Mouse (Mus musculus) heart, embryonic 13.5 days (tissue): ENCODE data around the gene Anapc1. TPM values are rescaled to one million over a fixed set of nuclear protein-coding genes. Genes with fewer than 3 reads are reported as not detected.

ENCODE experiments used
- ATAC-seq: fragments of 200-750 bp; cut with Nextera tagmentation; 2 replicates; pipeline ENCODE4 v1.8.0; 2017; ENCODE audit warnings: moderate TSS enrichment; ENCODE audit not compliant: insufficient number of reproducible peaks, low FRiP score, low TSS enrichment; ENCODE audit errors: extremely low read depth
- H3K27ac ChIP-seq: fragments of 300-500 bp; sonication (generic); replicated peaks from 2 replicates; pipeline ENCODE4 v1.5.1; 2015; ENCODE audit warnings: moderate library complexity, mild to moderate bottlenecking, inconsistent platforms
- H3K27me3 ChIP-seq: fragments of 300-500 bp; sonication (generic); replicated peaks from 2 replicates; pipeline ENCODE4 v1.6.1; 2015; ENCODE audit warnings: mild to moderate bottlenecking, inconsistent platforms
- H3K36me3 ChIP-seq: fragments of 300-500 bp; sonication (generic); 2 replicates; pipeline ENCODE4 v1.6.1; 2015; ENCODE audit warnings: mild to moderate bottlenecking, inconsistent platforms
- H3K4me1 ChIP-seq: fragments of 300-500 bp; sonication (generic); 2 replicates; pipeline ENCODE4 v1.6.1; 2015; ENCODE audit warnings: inconsistent platforms
- H3K4me2 ChIP-seq: fragments of 300-500 bp; sonication (generic); 2 replicates; pipeline ENCODE4 v1.6.1; 2015; ENCODE audit warnings: inconsistent platforms, mild to moderate bottlenecking, moderate library complexity
- H3K4me3 ChIP-seq: fragments of 300-500 bp; sonication (generic); 2 replicates; pipeline ENCODE4 v1.5.1; 2015; ENCODE audit warnings: moderate library complexity, mild to moderate bottlenecking, inconsistent platforms
- H3K9ac ChIP-seq: fragments of 300-500 bp; sonication (generic); 2 replicates; pipeline ENCODE4 v1.6.1; 2015; ENCODE audit warnings: inconsistent platforms, mild to moderate bottlenecking, moderate library complexity
- H3K9me3 ChIP-seq: fragments of 300-500 bp; sonication (generic); 2 replicates; pipeline ENCODE4 v1.6.1; 2016; ENCODE audit warnings: inconsistent platforms
- WGBS: fragments of 180-500 bp; shearing (Covaris S2); methylation state at CpG from one replicate; pipeline ENCODE4 v1.1.7; 2015; ENCODE audit warnings: mixed read lengths; 5-methylcytosine and 5-hydroxymethylcytosine counted together
- polyA plus RNA-seq: library from polyadenylated mRNA; unstranded; fragments of >200 nt; fragmentation: Nextera tagmentation; extraction: Ambion mirVana; gene quantifications from 2 replicates; pipeline ENCODE4 v1.2.1, GENCODE M21; 2015

Gene Anapc1
- polyA plus RNA-seq, 1 experiment from 2014 or later = 42.9 TPM

GRCm38 (mm10) chr2:128566304-128567147 lies 120.7 kb downstream of the Anapc1 start:
- 66% methylated on average over 10 of the region's 10 CpGs for WGBS
- no peaks in the 10 kb centered on the region for H3K36me3 ChIP-seq
- H3K27me3 ChIP-seq = no peaks in the 10 kb centered on the region
- peaks cover 13% of the 10 kb centered on the region for H3K4me1 ChIP-seq
- 0 out of 2 replicates have a peak, but pooled peaks cover 8% of the 10 kb centered on the region for H3K9me3 ChIP-seq
- no peak overlapping the region for H3K4me3 ChIP-seq
- H3K4me2 ChIP-seq = no peak overlapping the region
- H3K9ac ChIP-seq = no peak overlapping the region
- no peak overlapping the region for H3K27ac ChIP-seq
- ATAC-seq = no peak

GRCm38 (mm10) chr2:128565904-128566303 lies 121.3 kb downstream of the Anapc1 start:
- H3K9me3 ChIP-seq = 0 out of 2 replicates have a peak, but pooled peaks cover 8% of the 10 kb centered on the region
- H3K4me3 ChIP-seq = no peak overlapping the region
- peaks cover 13% of the 10 kb centered on the region for H3K4me1 ChIP-seq
- H3K27me3 ChIP-seq = no peaks in the 10 kb centered on the region
- no peak for ATAC-seq
- 58% methylated on average over 8 of the region's 8 CpGs for WGBS
- H3K9ac ChIP-seq = no peak overlapping the region
- H3K27ac ChIP-seq = no peak overlapping the region
- no peak overlapping the region for H3K4me2 ChIP-seq
- H3K36me3 ChIP-seq = no peaks in the 10 kb centered on the region

- no peak overlapping the region for H3K27ac ChIP-seq
- 0 out of 2 replicates have a peak, but pooled peaks cover 8% of the 10 kb centered on the region for H3K9me3 ChIP-seq
- no peak overlapping the region for H3K4me2 ChIP-seq
- no peak overlapping the region for H3K9ac ChIP-seq
- 84% methylated on average over 3 of the region's 3 CpGs for WGBS
- peaks cover 13% of the 10 kb centered on the region for H3K4me1 ChIP-seq
- no peak for ATAC-seq
- no peaks in the 10 kb centered on the region for H3K36me3 ChIP-seq
- no peaks in the 10 kb centered on the region for H3K27me3 ChIP-seq
- H3K4me3 ChIP-seq = no peak overlapping the region
Observed at GRCm38 (mm10) chr2:128564195-128564594, 123.0 kb downstream of the Anapc1 start.

Other genes with a start within 250 kb of the Anapc1 start
- gene Spdye4c, start 96.2 kb downstream of the Anapc1 start, polyA plus RNA-seq = not detected in 2 replicates
- 3.9 and 4.0 TPM in 2 replicates for gene Mertk, start 11.6 kb upstream of the Anapc1 start, polyA plus RNA-seq
- gene Tmem87b, start 130.7 kb upstream of the Anapc1 start, polyA plus RNA-seq = 23.2 and 25.6 TPM in 2 replicates
- 1.6 and 1.8 TPM in 2 replicates for gene Fbln7, start 175.6 kb upstream of the Anapc1 start, polyA plus RNA-seq